Comparison of ENCODE assay signal across 8 mouse cellular contexts in genomic region chr1:89104066-89104765, GRCm38 (mm10). TPM values are rescaled to one million over a fixed set of nuclear protein-coding genes. Genes with fewer than 3 reads are reported as not detected.
DNase-seq lines count a peak whose midpoint lies in the region; ATAC-seq and TF ChIP-seq lines count a peak whose summit lies in the region.

No protein-coding gene starts in this region.

- peak; percentile 55 for ATAC-seq in lung, embryonic 15.5 days (ENCODE audit: borderline replicate concordance, extremely low read depth, low FRiP score, low TSS enrichment)
- no peak for ATAC-seq in forebrain, embryonic 13.5 days

- intact Hi-C loops in heart, postnatal 10 days (cut with DNase I) = no loop called here
- intact Hi-C loops in left cerebral cortex, postnatal 14 days (cut with DNase I) = no loop called here

- H3K27me3 ChIP-seq in ES-Bruce4 (ENCODE audit: control insufficient read depth, insufficient read depth, low read length, poor library complexity, severe bottlenecking) = no peaks in the 10 kb centered on the region
- no peaks in the 10 kb centered on the region for H3K27me3 ChIP-seq in lung, embryonic 15.5 days
- no peaks in the 10 kb centered on the region for H3K27me3 ChIP-seq in forebrain, embryonic 13.5 days

- peaks cover 7% of the 10 kb centered on the region for H3K4me1 ChIP-seq in ES-Bruce4 (ENCODE audit: control insufficient read depth, insufficient read depth, low read length)
- peaks cover 71% of the 10 kb centered on the region for H3K4me1 ChIP-seq in lung, embryonic 15.5 days
- H3K4me1 ChIP-seq in forebrain, embryonic 13.5 days = peaks cover 52% of the 10 kb centered on the region

- TF ChIP-seq CTCF in ES-Bruce4 (IDR thresholded peaks at IDR 0.05; ENCODE audit: low read depth, low read length) = no peak

- peak overlapping the region; percentile 12; the same call in 1 of the 2 replicates for H3K4me2 ChIP-seq in lung, embryonic 15.5 days
- H3K4me2 ChIP-seq in forebrain, embryonic 13.5 days = no peak overlapping the region

- no peaks in the 10 kb centered on the region for H3K9me3 ChIP-seq in ES-Bruce4 (replicated peaks; ENCODE audit: control insufficient read depth, insufficient read depth, low read length, poor library complexity, severe bottlenecking)
- no peaks in the 10 kb centered on the region for H3K9me3 ChIP-seq in lung, embryonic 15.5 days
- no peaks in the 10 kb centered on the region for H3K9me3 ChIP-seq in forebrain, embryonic 13.5 days (replicated peaks)

- no peak for TF ChIP-seq POLR2A in ES-Bruce4 (IDR thresholded peaks at IDR 0.05; ENCODE audit: insufficient read depth, low read length)

- no peaks in the 10 kb centered on the region for H3K36me3 ChIP-seq in ES-Bruce4 (ENCODE audit: control insufficient read depth, insufficient read depth, low read length, poor library complexity, severe bottlenecking)
- no peaks in the 10 kb centered on the region for H3K36me3 ChIP-seq in lung, embryonic 15.5 days
- no peaks in the 10 kb centered on the region for H3K36me3 ChIP-seq in forebrain, embryonic 13.5 days (ENCODE audit: poor library complexity, severe bottlenecking)

- TF ChIP-seq EP300 in ES-Bruce4 (IDR thresholded peaks at IDR 0.05; ENCODE audit: insufficient read depth, low read depth, low read length) = no peak

- DNase-seq in adrenal gland, adult (ENCODE audit: inconsistent age in 2 of 2, low spot score in 1 of 2) = peak; percentile 38 to 81
- no peak for DNase-seq in adrenal gland, adult 8-10 months
- DNase-seq in heart, postnatal 10 days = peak; percentile 64 to 65
- DNase-seq in gastrocnemius, adult 8-10 months (ENCODE audit: low spot score in 2 of 2) = no peak
- no peak for DNase-seq in left cerebral cortex, postnatal 14 days (ENCODE audit: low spot score in 2 of 2)

- peak overlapping the region; percentile 29 for H3K4me3 ChIP-seq in ES-Bruce4 (ENCODE audit: low read depth, low read length)
- H3K4me3 ChIP-seq in lung, embryonic 15.5 days = no peak overlapping the region
- H3K4me3 ChIP-seq in forebrain, embryonic 13.5 days = no peak overlapping the region

- peak overlapping the region; percentile 99 for H3K27ac ChIP-seq in ES-Bruce4 (ENCODE audit: insufficient read depth, low read length)
- peak overlapping the region; percentile 77 for H3K27ac ChIP-seq in lung, embryonic 15.5 days
- H3K27ac ChIP-seq in forebrain, embryonic 13.5 days = no peak overlapping the region

- H3K9ac ChIP-seq in ES-Bruce4 (ENCODE audit: low read depth, poor library complexity, severe bottlenecking) = peak overlapping the region; percentile 72; the same call in 1 of the 2 replicates
- H3K9ac ChIP-seq in lung, embryonic 15.5 days = no peak overlapping the region
- H3K9ac ChIP-seq in forebrain, embryonic 13.5 days = no peak overlapping the region

- WGBS in lung, embryonic 15.5 days = 33% methylated on average over 13 of the region's 13 CpGs
- 77% methylated on average over 13 of the region's 13 CpGs for WGBS in forebrain, embryonic 13.5 days

RNA-seq across cellular contexts. Expression of gene Sh3bp4, which starts 34.0 kb away (rescaled TPM):
- total RNA-seq in adrenal gland, adult 8-10 months (2022) = 10 to 100 TPM; 19.5 to 29.4 (median 26.4) TPM
- polyA plus RNA-seq in ES-Bruce4 (2011; ENCODE audit: insufficient read depth, insufficient read length, low read depth, missing spikeins) = 32.1 and 37.6 TPM in 2 replicates
- 10 to 100 TPM; 26.2 to 28.6 TPM for total RNA-seq in heart, postnatal 10 days (2021)
- 25.2 and 27.1 TPM in 2 replicates for polyA plus RNA-seq in lung, embryonic 15.5 days (2015; fragmentation: Nextera tagmentation; extraction: Ambion mirVana)
- polyA plus RNA-seq in forebrain, embryonic 13.5 days (2015; fragmentation: Nextera tagmentation; extraction: Ambion mirVana) = 16.1 and 18.4 TPM in 2 replicates
- total RNA-seq in gastrocnemius, adult 8-10 months (2022) = 1 to 10 TPM; 1.5 to 2.2 (median 2.1) TPM
- 10 to 100 TPM; 22.4 to 27.9 TPM for total RNA-seq in left cerebral cortex, postnatal 14 days (2021)

Comparison
In these comparisons a context has a peak if more than half of its experiments do, and no peak if none do; other contexts are left out.
1. DNase-seq: peak in adrenal gland, adult (2 of 2) and heart, postnatal 10 days (2 of 2); none in adrenal gland, adult 8-10 months (single experiment), gastrocnemius, adult 8-10 months (0 of 2) and left cerebral cortex, postnatal 14 days (0 of 2).
2. RNA of gene Sh3bp4, which starts 34.0 kb away (total RNA-seq): 26.2 to 28.6 TPM in heart, postnatal 10 days, 19.5 to 29.4 TPM in adrenal gland, adult 8-10 months and 22.4 to 27.9 TPM in left cerebral cortex, postnatal 14 days; 1.5 to 2.2 TPM in gastrocnemius, adult 8-10 months; every median in the first group is over 4 times any median in the second.